ENCODE assay signal across 8 mouse cellular contexts in genomic region chr13:23525901-23526300, GRCm38 (mm10). TPM values are rescaled to one million over a fixed set of nuclear protein-coding genes. Genes with fewer than 3 reads are reported as not detected.
DNase-seq lines count a peak whose midpoint lies in the region; ATAC-seq and TF ChIP-seq lines count a peak whose summit lies in the region.

No protein-coding gene starts in this region.

- ATAC-seq in heart, embryonic 14.5 days (ENCODE audit: insufficient number of reproducible peaks, insufficient read depth, low FRiP score, low read depth): no peak
- no peak for ATAC-seq in forebrain, embryonic 15.5 days (replicated peaks)
- no peak for ATAC-seq in liver, postnatal 0 days

- TF ChIP-seq EP300 in liver, postnatal 0 days (IDR thresholded peaks at IDR 0.05; ENCODE audit: low read depth): no peak

- H3K36me3 ChIP-seq in heart, embryonic 14.5 days (ENCODE audit: control insufficient read depth, insufficient read depth, low read length): no peaks in the 10 kb centered on the region
- H3K36me3 ChIP-seq in forebrain, embryonic 15.5 days: no peaks in the 10 kb centered on the region
- H3K36me3 ChIP-seq in liver, postnatal 0 days (replicated peaks; ENCODE audit: insufficient read depth, low read length): no peaks in the 10 kb centered on the region

- no peaks in the 10 kb centered on the region for H3K27me3 ChIP-seq in heart, embryonic 14.5 days (ENCODE audit: control insufficient read depth, insufficient read depth, low read length)
- H3K27me3 ChIP-seq in forebrain, embryonic 15.5 days: no peaks in the 10 kb centered on the region
- H3K27me3 ChIP-seq in liver, postnatal 0 days (ENCODE audit: insufficient read depth, low read length): no peaks in the 10 kb centered on the region

- H3K4me2 ChIP-seq in heart, embryonic 14.5 days (ENCODE audit: low read length): peak overlapping the region; percentile 71
- peak overlapping the region; percentile 46 for H3K4me2 ChIP-seq in forebrain, embryonic 15.5 days (replicated peaks)
- H3K4me2 ChIP-seq in liver, postnatal 0 days (ENCODE audit: low read depth, low read length): peak overlapping the region; percentile 73

- TF ChIP-seq CTCF in liver, postnatal 0 days (IDR thresholded peaks at IDR 0.05; ENCODE audit: low read depth): no peak

- 3% methylated on average over 10 of the region's 10 CpGs for WGBS in heart, embryonic 14.5 days
- WGBS in forebrain, embryonic 15.5 days: 2% methylated on average over 10 of the region's 10 CpGs
- WGBS in liver, postnatal 0 days (ENCODE audit: insufficient replicate concordance): 3% methylated on average over 10 of the region's 10 CpGs

- H3K4me1 ChIP-seq in heart, embryonic 14.5 days (ENCODE audit: control insufficient read depth in 2 of 2, insufficient read depth in 2 of 2, low read length in 2 of 2): peaks cover 3 to 12% of the 10 kb centered on the region in 2 experiments
- peaks cover 30% of the 10 kb centered on the region for H3K4me1 ChIP-seq in forebrain, embryonic 15.5 days
- H3K4me1 ChIP-seq in liver, postnatal 0 days (ENCODE audit: insufficient read depth): peaks cover 12% of the 10 kb centered on the region

- intact Hi-C loops in heart, postnatal 10 days (cut with DNase I): no loop called here

- no peak overlapping the region for H3K27ac ChIP-seq in heart, embryonic 14.5 days (replicated peaks in 1 of 2; ENCODE audit: control insufficient read depth in 1 of 2, insufficient read depth in 1 of 2, low read depth in 2 of 2, low read length in 2 of 2)
- H3K27ac ChIP-seq in forebrain, embryonic 15.5 days (replicated peaks): no peak overlapping the region
- no peak overlapping the region for H3K27ac ChIP-seq in liver, postnatal 0 days (ENCODE audit: low read depth)

- no peaks in the 10 kb centered on the region for H3K9me3 ChIP-seq in heart, embryonic 14.5 days (ENCODE audit: control insufficient read depth, low read length)
- no peaks in the 10 kb centered on the region for H3K9me3 ChIP-seq in forebrain, embryonic 15.5 days
- no peaks in the 10 kb centered on the region for H3K9me3 ChIP-seq in liver, postnatal 0 days (ENCODE audit: low read length)

- H3K9ac ChIP-seq in heart, embryonic 14.5 days (ENCODE audit: low read length): peak overlapping the region; percentile 72
- no peak overlapping the region; the same call in 1 of the 2 replicates for H3K9ac ChIP-seq in forebrain, embryonic 15.5 days (replicated peaks)
- H3K9ac ChIP-seq in liver, postnatal 0 days (replicated peaks): peak overlapping the region; percentile 12; the same call in 1 of the 2 replicates

- peak overlapping the region; percentile 27 to 45; a peak in 3 of 4 replicates for H3K4me3 ChIP-seq in heart, embryonic 14.5 days (ENCODE audit: control insufficient read depth in 1 of 2, insufficient read depth in 1 of 2, low read depth in 1 of 2, low read length in 2 of 2)
- H3K4me3 ChIP-seq in forebrain, embryonic 15.5 days: peak overlapping the region; percentile 49
- H3K4me3 ChIP-seq in liver, postnatal 0 days (ENCODE audit: low read depth, low read length): peak overlapping the region; percentile 44

- DNase-seq in heart, postnatal 10 days: no peak
- DNase-seq in ES-CJ7 (ENCODE audit: low read depth, low spot score): peak; percentile 79
- DNase-seq in liver, postnatal 0 days: peak; percentile 25
- no peak for DNase-seq in adrenal gland, postnatal 14 days
- DNase-seq in cerebellum, adult 11 months: no peak
- DNase-seq in adrenal gland, postnatal 36 days: no peak

RNA-seq across cellular contexts. Expression of gene Hist1h4h, which starts 4.9 kb away (rescaled TPM):
- 7.5 and 8.5 TPM in 2 replicates for polyA plus RNA-seq in heart, embryonic 14.5 days (2014; fragmentation: Nextera tagmentation; extraction: Ambion mirVana)
- 100 to 1,000 TPM; 743 to 812 TPM for total RNA-seq in heart, postnatal 10 days (2021)
- 4.9 and 6.0 TPM in 2 replicates for polyA plus RNA-seq in forebrain, embryonic 15.5 days (2015; fragmentation: Nextera tagmentation; extraction: Ambion mirVana)
- polyA plus RNA-seq in liver, postnatal 0 days (2015; fragmentation: Nextera tagmentation; extraction: Ambion mirVana): 7.2 and 7.5 TPM in 2 replicates
- 699 and 771 TPM in 2 replicates for total RNA-seq in adrenal gland, postnatal 14 days (2021)
- total RNA-seq in adrenal gland, postnatal 36 days (2021): 100 to 1,000 TPM; 443 to 473 TPM

RNA-seq across cellular contexts. Expression of gene Hist1h2af, which starts 7.8 kb away (rescaled TPM):
- 3.8 and 5.4 TPM in 2 replicates for polyA plus RNA-seq in heart, embryonic 14.5 days (2014; fragmentation: Nextera tagmentation; extraction: Ambion mirVana)
- total RNA-seq in heart, postnatal 10 days (2021): 100 to 1,000 TPM; 171 to 245 TPM
- polyA plus RNA-seq in forebrain, embryonic 15.5 days (2015; fragmentation: Nextera tagmentation; extraction: Ambion mirVana): 2.8 and 6.7 TPM in 2 replicates
- polyA plus RNA-seq in liver, postnatal 0 days (2015; fragmentation: Nextera tagmentation; extraction: Ambion mirVana): 9.7 and 9.8 TPM in 2 replicates
- 182 and 192 TPM in 2 replicates for total RNA-seq in adrenal gland, postnatal 14 days (2021)
- total RNA-seq in adrenal gland, postnatal 36 days (2021): 10 to 100 TPM; 49.7 to 55.2 TPM

RNA-seq across cellular contexts. Expression of gene Hist1h3g, which starts 9.3 kb away (rescaled TPM):
- 3.0 and 4.3 TPM in 2 replicates for polyA plus RNA-seq in heart, embryonic 14.5 days (2014; fragmentation: Nextera tagmentation; extraction: Ambion mirVana)
- 10 to 100 TPM; 45.9 to 66.2 TPM for total RNA-seq in heart, postnatal 10 days (2021)
- polyA plus RNA-seq in forebrain, embryonic 15.5 days (2015; fragmentation: Nextera tagmentation; extraction: Ambion mirVana): 2.7 and 3.4 TPM in 2 replicates
- 3.7 and 6.3 TPM in 2 replicates for polyA plus RNA-seq in liver, postnatal 0 days (2015; fragmentation: Nextera tagmentation; extraction: Ambion mirVana)
- 64.2 and 80.0 TPM in 2 replicates for total RNA-seq in adrenal gland, postnatal 14 days (2021)
- 10 to 100 TPM; 13.9 to 17.7 TPM for total RNA-seq in adrenal gland, postnatal 36 days (2021)

RNA-seq across cellular contexts. Expression of gene Hist1h2bh, which starts 17.3 kb away (rescaled TPM):
- polyA plus RNA-seq in heart, embryonic 14.5 days (2014; fragmentation: Nextera tagmentation; extraction: Ambion mirVana): 0.65 and 0.66 TPM in 2 replicates
- total RNA-seq in heart, postnatal 10 days (2021): 10 to 100 TPM in 1 of 2 experiments, 1 to 10 TPM in 1; 9.2 to 11.2 TPM
- 0.37 and 0.59 TPM in 2 replicates for polyA plus RNA-seq in forebrain, embryonic 15.5 days (2015; fragmentation: Nextera tagmentation; extraction: Ambion mirVana)
- polyA plus RNA-seq in liver, postnatal 0 days (2015; fragmentation: Nextera tagmentation; extraction: Ambion mirVana): 0.58 and 0.64 TPM in 2 replicates
- 18.0 and 26.2 TPM in 2 replicates for total RNA-seq in adrenal gland, postnatal 14 days (2021)
- 1 to 10 TPM; 4.2 to 4.7 TPM for total RNA-seq in adrenal gland, postnatal 36 days (2021)

RNA-seq across cellular contexts. Expression of gene Hist1h3f, which starts 18.0 kb away (rescaled TPM):
- polyA plus RNA-seq in heart, embryonic 14.5 days (2014; fragmentation: Nextera tagmentation; extraction: Ambion mirVana): 0.65 and 0.72 TPM in 2 replicates
- 10 to 100 TPM; 52.6 to 63.4 TPM for total RNA-seq in heart, postnatal 10 days (2021)
- polyA plus RNA-seq in forebrain, embryonic 15.5 days (2015; fragmentation: Nextera tagmentation; extraction: Ambion mirVana): 0.46 and 0.94 TPM in 2 replicates
- polyA plus RNA-seq in liver, postnatal 0 days (2015; fragmentation: Nextera tagmentation; extraction: Ambion mirVana): 1.3 and 1.5 TPM in 2 replicates
- total RNA-seq in adrenal gland, postnatal 14 days (2021): 72.3 and 84.2 TPM in 2 replicates
- total RNA-seq in adrenal gland, postnatal 36 days (2021): 10 to 100 TPM; 23.4 to 24.4 TPM

Comparison
In these comparisons a context has a peak if more than half of its experiments do, and no peak if none do; other contexts are left out.
1. DNase-seq: peak in ES-CJ7 (single experiment) and liver, postnatal 0 days (single experiment); none in heart, postnatal 10 days (0 of 2), adrenal gland, postnatal 14 days (single experiment), cerebellum, adult 11 months (single experiment) and adrenal gland, postnatal 36 days (0 of 2).
2. Peak in every context shown above with its lines, with median percentiles within 50 percentile points of each other: H3K4me2 ChIP-seq and H3K4me3 ChIP-seq.